Mouse (Mus musculus): ENCODE measurements around the gene Clec16a.

Gene Clec16a

GRCm38 (mm10) chr16:10544995-10545622, at the start of gene Clec16a:
Gene Clec16a (plus strand): TSS chr16:10545339.
- DNase-seq: peak; percentile 98

DNA sequence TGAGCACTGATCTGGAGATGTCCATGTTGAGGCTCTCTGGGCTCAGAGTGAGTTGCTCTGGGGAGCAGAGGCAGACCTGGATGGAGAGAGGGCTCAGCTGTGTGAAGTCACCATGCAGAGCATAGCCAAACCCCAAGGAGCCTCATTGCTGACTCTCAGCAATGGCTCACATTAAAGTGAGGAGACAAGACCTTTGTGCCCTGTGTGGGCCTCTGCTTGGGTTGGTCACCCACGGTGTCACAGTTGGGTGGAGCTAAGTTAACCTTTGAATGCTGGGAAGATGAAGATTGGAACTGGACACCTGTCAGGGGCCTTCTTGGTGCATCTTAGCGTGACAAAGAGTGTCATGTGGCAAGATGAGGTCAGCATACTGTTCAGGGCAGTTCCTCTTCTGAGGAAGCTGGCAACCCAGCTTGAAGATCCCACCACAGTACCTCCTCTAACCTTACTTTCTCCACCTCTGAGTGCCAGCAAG, 49.3 kb upstream of the Clec16a start:
- no peak for DNase-seq

DNA sequence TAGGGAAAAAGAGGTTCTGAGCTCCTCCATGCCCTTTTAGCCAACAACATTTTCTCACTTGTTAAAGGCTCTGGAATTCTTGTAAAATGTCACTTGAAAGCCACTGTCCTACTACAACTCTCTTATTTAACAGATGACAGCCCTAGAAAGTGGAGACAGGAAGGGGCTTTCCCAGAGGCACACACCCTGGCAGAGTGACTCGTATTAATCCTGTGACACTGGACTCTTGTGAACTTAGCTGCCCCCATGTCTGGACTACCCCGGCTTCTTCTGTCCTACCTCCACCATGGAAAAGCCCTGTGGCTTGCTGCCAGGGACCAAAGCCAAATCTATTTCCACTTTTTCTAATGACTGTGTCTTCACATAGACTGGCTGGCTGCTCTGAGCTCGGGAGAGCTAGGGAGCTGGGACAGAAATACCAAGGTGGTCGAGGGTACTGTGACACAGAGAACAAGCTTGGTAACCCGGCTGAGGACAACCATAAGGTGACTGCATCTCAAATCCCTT, 47.0 kb upstream of the Clec16a start:
- no peak for DNase-seq

- DNase-seq: no peak
Measured at GRCm38 (mm10) chr16:10499122-10499521, 46.0 kb upstream of the Clec16a start.

GRCm38 (mm10) chr16:10501865-10502264, 43.3 kb upstream of the Clec16a start:
- peak; percentile 38 for DNase-seq

DNA sequence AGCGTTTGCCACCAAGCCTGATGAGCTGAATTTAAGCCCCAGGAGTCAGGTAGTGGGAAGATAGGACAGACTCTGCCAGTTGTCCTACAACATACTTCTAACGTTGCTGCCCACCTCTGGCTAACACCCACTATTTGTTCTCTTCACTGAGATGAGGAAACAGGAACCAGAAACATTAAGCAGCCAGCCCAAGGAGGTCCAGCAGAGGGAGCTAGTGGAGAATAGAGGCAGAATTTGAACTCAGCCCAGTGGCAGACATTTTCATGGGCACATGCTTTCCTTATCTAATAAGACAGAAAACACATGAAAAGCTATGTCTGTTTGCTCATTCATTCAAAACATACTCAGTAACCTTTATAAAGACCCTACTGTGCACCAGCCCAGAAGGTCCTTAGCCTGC, 42.1 kb upstream of the Clec16a start:
- no peak for DNase-seq

GRCm38 (mm10) chr16:10507445-10507844, 37.7 kb upstream of the Clec16a start:
- no peak for DNase-seq

- no peak for DNase-seq
Measured at GRCm38 (mm10) chr16:10508691-10509090, 36.4 kb upstream of the Clec16a start.

DNA sequence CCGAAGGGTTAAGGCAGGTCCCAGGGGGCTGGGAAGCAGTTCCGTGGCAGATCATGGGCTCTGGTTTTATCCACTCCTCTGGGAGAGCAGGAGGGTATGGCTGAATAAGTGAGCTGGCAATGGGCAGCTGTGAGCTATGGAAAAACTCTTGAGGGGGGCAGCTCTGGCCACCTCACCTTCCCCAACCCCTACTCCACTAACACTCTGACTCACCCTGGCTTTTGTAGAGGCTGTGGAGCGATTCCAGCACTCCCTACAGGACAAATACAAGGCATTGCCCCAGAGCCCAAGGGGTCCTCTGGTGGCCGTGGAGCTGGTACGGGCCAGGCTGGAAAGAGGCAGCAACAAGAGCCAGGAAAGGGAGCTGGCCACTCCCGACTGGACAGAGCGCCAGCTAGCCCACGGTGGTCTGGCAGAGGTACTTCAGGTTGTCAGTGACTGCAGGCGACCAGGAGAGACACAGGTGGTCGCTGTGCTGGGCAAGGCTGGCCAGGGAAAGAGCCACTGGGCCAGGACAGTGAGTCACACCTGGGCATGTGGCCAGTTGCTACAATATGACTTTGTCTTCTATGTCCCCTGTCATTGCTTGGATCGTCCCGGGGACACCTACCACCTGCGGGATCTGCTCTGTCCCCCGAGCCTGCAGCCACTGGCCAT, 34.5 kb upstream of the Clec16a start:
- DNase-seq: no peak

- no peak for DNase-seq
Measured at GRCm38 (mm10) chr16:10511134-10511520, 34.0 kb upstream of the Clec16a start.

DNA sequence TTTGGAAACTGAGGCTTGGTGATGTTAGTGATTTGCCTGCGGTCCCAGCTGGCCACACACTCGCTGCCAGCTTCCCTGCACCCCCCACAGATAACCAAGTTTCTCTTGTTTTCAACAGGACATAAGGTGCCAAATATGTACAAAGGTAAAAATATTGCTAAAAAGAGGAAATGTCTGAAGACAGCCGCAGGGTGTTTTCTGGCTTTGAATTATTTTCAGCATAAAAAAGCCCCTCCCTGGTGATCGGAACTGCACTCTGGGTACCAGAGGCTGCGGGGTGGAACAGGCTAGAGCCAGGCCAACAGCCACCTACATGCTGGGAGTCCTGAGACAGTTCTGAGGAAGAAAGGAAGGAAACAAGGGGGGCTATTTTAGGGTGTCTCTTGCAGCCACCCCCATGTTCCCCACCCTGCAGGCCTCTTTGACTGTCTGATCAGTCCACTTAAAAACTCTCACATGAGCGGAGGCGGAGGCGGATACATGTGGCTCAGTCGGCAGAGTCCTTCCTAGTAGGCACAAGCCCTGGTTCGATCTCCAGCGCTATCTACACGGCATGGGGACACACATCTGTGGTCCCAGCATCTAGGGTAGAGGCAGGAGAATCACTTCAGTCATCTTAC, 29.1 kb upstream of the Clec16a start:
- DNase-seq: no peak

GRCm38 (mm10) chr16:10518030-10518429, 27.1 kb upstream of the Clec16a start:
- DNase-seq: no peak

DNA sequence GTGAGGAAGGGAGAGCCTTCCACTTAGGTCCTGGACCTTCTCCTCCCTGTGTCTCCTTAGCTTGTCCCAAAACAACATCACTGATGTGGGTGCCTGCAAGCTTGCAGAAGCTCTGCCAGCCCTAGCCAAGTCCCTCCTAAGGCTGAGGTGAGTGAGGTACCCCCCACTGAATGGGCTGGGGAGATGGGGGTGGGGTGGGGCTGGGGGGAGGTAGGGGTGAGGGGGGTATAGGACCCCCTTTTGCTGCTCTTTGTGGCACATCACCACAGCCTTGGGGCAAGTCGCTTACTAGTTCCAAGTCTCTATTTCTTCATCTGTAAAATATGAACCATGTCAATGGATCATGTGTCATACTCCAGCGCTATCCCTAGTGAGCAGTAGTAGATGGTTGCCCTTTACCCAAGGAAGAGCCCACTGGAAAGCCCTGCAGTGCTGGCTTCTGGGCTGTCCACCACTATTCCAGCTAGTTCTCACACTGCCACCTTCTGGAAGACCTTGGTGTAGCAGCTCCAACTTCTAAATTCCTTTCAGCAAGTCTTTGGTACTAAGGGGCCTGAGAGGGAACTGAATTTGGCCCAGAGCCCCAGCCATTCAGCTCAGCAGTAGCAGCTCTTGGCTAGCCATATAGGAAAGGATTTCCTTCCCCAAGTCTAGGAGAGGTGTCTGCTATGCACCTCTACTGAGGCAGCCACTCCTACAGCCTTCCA, 24.1 kb upstream of the Clec16a start:
- peak; percentile 68 for DNase-seq

- peak; percentile 85 for DNase-seq
Measured at GRCm38 (mm10) chr16:10522811-10523210, 22.3 kb upstream of the Clec16a start.

DNA sequence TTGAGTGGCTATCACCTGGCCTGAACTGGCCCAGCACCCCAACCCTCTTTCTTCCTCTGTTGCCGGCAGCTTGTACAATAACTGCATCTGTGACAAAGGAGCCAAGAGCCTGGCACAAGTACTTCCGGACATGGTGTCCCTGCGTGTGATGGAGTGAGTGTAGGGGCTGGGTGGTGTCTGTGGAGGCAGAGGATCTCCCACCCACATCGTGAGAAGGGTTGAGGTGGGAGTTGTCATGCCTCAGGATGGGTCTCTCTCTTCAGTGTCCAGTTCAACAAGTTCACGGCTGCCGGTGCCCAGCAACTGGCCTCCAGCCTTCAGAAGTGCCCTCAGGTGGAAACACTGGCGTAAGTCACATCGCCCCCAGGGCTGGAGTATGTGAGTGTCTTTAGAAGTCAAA, 21.5 kb upstream of the Clec16a start:
- DNase-seq: no peak

DNA sequence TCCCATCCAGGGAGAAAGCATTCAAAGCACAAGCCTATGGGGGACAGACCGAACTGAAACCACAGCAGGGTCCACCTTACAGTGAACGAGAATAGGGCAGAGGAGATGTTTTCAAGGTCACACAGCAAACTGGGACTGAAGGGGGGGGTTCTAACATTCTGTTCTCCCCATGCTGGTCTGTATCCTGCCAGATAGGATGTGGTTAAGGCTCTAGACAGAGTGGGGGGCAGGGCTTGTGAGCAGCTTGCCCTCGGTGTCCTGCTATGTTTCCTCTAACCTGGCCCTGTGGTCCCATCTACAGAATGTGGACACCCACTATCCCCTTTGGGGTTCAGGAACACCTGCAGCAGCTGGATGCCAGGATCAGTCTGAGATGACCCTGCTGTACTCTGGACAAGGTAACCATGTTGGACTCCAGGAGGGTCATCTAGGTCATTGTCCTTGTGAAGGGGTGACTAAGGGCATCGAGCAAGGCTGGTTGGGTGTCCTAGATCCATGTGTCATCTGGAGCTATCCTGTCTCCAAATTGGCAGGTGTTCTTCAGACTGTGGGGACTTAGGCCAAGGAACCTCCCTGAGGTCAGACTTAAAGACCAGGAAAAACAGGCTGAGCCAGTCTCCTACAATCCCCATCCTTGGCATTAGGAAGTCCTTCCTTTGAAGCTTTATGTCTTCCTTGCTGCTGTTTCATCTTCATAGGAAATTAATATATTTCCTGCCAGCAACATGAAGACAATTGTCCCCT, 20.1 kb upstream of the Clec16a start:
- DNase-seq: peak; percentile 57

- DNase-seq: no peak
Measured at GRCm38 (mm10) chr16:10525610-10525980, 19.5 kb upstream of the Clec16a start.

DNA sequence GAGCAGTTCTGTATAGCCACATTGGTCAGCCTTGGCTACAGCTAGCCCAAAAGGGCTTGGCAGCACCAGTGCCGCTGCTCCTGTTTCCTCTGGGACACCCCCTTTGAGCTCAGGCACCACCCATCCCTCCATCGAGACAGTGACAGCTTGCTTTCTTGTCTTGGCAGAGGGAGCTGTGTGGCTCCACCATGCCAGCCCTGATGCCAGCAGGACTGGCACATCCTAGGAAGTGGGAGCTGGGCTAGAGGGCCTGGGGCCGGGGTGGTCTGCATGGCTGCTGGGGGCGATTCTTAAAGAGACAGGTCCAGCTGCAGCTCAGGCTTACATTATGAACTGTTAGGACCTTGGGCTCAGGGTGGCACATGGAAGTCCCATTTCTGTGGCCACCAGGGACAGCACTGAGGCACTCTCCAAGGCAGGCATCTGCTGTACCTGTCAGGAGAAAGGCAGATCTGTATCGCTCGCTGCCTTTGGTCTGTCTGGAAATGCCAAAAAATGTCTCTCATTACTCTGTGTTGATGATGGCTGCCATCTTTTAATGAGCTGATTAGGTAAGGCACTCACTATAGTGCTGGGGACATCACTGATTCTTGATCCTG, 18.0 kb upstream of the Clec16a start:
- DNase-seq: no peak

DNA sequence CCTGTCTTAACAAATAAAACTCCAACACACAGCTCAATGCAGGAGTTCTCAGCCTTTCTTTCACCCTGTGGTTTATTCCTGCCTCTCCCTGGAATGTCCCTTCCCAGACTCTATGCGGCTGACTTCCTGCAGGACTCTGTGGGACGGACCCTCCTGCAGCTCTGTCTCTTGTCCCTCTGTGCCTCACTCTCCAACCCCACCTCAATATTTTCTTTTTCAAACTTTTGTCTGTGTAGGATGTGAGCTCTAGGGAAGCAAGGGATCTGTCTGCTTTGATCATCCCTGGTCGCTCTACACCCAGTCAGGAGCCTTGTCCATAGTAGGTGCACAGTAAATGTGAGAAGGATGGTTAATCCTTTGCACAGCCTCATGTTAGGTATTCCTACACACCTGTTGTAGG, 16.8 kb upstream of the Clec16a start:
- DNase-seq: no peak

GRCm38 (mm10) chr16:10530179-10530578, 15.0 kb upstream of the Clec16a start:
- no peak for DNase-seq

DNA sequence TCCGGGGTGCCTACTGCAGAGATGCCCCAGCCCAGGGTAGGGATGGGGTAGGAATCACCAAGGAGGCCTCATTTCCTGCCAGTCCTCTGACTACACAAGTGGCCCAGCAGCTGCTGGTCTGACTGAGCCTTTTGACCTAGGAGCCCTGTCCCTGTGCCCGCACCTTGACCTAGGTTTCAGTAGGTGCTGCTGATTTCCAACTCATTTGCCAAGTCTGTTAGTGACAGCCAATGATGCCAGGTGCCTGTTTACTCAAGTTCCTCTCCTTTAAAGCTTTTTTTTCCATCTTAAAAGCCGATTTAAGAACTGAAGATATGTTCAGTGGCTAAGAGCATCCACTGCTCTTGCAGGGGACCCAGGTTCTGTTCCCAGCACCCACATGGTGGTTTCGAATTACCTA, 11.4 kb upstream of the Clec16a start:
- no peak for DNase-seq

- DNase-seq: no peak
Measured at GRCm38 (mm10) chr16:10534567-10534966, 10.6 kb upstream of the Clec16a start.

Measured in thymus, postnatal 14 days (tissue).